Mouse (Mus musculus) forebrain, embryonic 14.5 days (tissue): ENCODE measurements around the gene Angpt4. TPM values are rescaled to one million over a fixed set of nuclear protein-coding genes. Genes with fewer than 3 reads are reported as not detected.

Experiments used
- ATAC-seq: fragments of 200-750 bp; cut with Nextera tagmentation; 2 replicates; pipeline ENCODE4 v1.8.0; 2017; ENCODE audit warnings: mild to moderate bottlenecking, moderate library complexity
- DNase-seq: peaks from one replicate; pipeline ENCODE4 v3.0.0-alpha.2; 2015; ENCODE audit warnings: low spot score
- H3K27ac ChIP-seq: fragments of 300-500 bp; sonication (generic); 2 replicates; pipeline ENCODE4 v1.5.1; 2014; ENCODE audit warnings: low read depth, mild to moderate bottlenecking, control low read depth, low read length, moderate library complexity
- H3K27me3 ChIP-seq: fragments of 300-500 bp; sonication (generic); replicated peaks from 2 replicates; pipeline ENCODE4 v1.6.1; 2014; ENCODE audit warnings: low read length, control low read depth, mixed read lengths; ENCODE audit not compliant: control insufficient read depth, insufficient read depth
- H3K36me3 ChIP-seq: fragments of 300-500 bp; sonication (generic); 2 replicates; pipeline ENCODE4 v1.6.1; 2014; ENCODE audit warnings: low read length, control low read depth; ENCODE audit not compliant: control insufficient read depth, insufficient read depth
- H3K4me1 ChIP-seq: fragments of 300-500 bp; sonication (generic); 2 replicates; pipeline ENCODE4 v1.6.1; 2014; ENCODE audit warnings: antibody characterized with exemption, low read length, control low read depth; ENCODE audit not compliant: control insufficient read depth, insufficient read depth
- H3K4me2 ChIP-seq: fragments of 300-500 bp; sonication (generic); 2 replicates; pipeline ENCODE4 v1.6.1; 2014; ENCODE audit warnings: mild to moderate bottlenecking, control low read depth, low read length
- H3K4me3 ChIP-seq: fragments of 300-500 bp; sonication (generic); 2 replicates; pipeline ENCODE4 v1.5.1; 2014; ENCODE audit warnings: low read depth, low read length, control low read depth
- H3K9ac ChIP-seq: fragments of 300-500 bp; sonication (generic); 2 replicates; pipeline ENCODE4 v1.6.1; 2014; ENCODE audit warnings: mild to moderate bottlenecking, low read length, control low read depth, moderate library complexity
- H3K9me3 ChIP-seq: fragments of 300-500 bp; sonication (generic); replicated peaks from 2 replicates; pipeline ENCODE4 v1.6.1; 2016; ENCODE audit warnings: low read length, control low read depth, mixed read lengths; ENCODE audit not compliant: control insufficient read depth
- WGBS: fragments of 180-500 bp; shearing (Covaris S2); extraction: QIAGEN DNeasy Blood & Tissue Kit; methylation state at CpG from one replicate; pipeline ENCODE4 v1.1.7; 2014; 5-methylcytosine and 5-hydroxymethylcytosine counted together
- polyA plus RNA-seq: library from polyadenylated mRNA; unstranded; fragments of >200 nt; fragmentation: Nextera tagmentation; extraction: Ambion mirVana; gene quantifications from 2 replicates; pipeline ENCODE4 v1.2.1, GENCODE M21; 2014

The Angpt4 gene
- polyA plus RNA-seq, 1 experiment from 2014 or later: not detected

- Histone ChIP-seq H3K27ac (peak overlapping the region; percentile 92), H3K4me3 (peak overlapping the region; percentile 45)
- WGBS: 43% methylated on average over 53 of the region's 53 CpGs
These were observed 59.5 kb downstream of the Angpt4 start for GRCm38 (mm10) chr2:151970191-151971172.

GRCm38 (mm10) chr2:151971748-151972147, 60.7 kb downstream of the Angpt4 start:
- DNase-seq: no peak
- Histone ChIP-seq H3K9ac (no peak overlapping the region), H3K4me2 (no peak overlapping the region), H3K27me3 (no peaks in the 10 kb centered on the region), H3K36me3 (peaks cover 17% of the 10 kb centered on the region; the same call in 1 of the 2 replicates), H3K9me3 (no peaks in the 10 kb centered on the region), H3K27ac (no peak overlapping the region), H3K4me3 (no peak overlapping the region), H3K4me1 (peaks cover 61% of the 10 kb centered on the region)
- WGBS: 88% methylated on average over 5 of the region's 5 CpGs
- ATAC-seq: no peak

More at GRCm38 (mm10) chr2:151970191-151971172, 59.5 kb downstream of the Angpt4 start:
- ATAC-seq: peak; percentile 93
- DNase-seq: peak; percentile 98
- Histone ChIP-seq H3K4me1 (peaks cover 63% of the 10 kb centered on the region), H3K9ac (peak overlapping the region; percentile 85), H3K4me2 (peak overlapping the region; percentile 66), H3K36me3 (peaks cover 17% of the 10 kb centered on the region; the same call in 1 of the 2 replicates), H3K9me3 (no peaks in the 10 kb centered on the region), H3K27me3 (no peaks in the 10 kb centered on the region)

GRCm38 (mm10) chr2:151972880-151973594, 62.0 kb downstream of the Angpt4 start:
- H3K9ac ChIP-seq: peak overlapping the region; percentile 58
- peak overlapping the region; percentile 25 for H3K4me3 ChIP-seq
- 12% methylated on average over 23 of the region's 23 CpGs for WGBS
- DNase-seq (peak; percentile 73), ATAC-seq (peak; percentile 43; the same call in 1 of the 2 replicates)
- H3K4me1 ChIP-seq: peaks cover 55% of the 10 kb centered on the region
- peaks cover 17% of the 10 kb centered on the region; the same call in 1 of the 2 replicates for H3K36me3 ChIP-seq
- peak overlapping the region; percentile 49 for H3K4me2 ChIP-seq
- H3K27me3 ChIP-seq: no peaks in the 10 kb centered on the region
- peak overlapping the region; percentile 78 for H3K27ac ChIP-seq
- H3K9me3 ChIP-seq: no peaks in the 10 kb centered on the region

- DNase-seq (no peak), ATAC-seq (no peak)
- H3K4me1 ChIP-seq: peaks cover 52% of the 10 kb centered on the region
- H3K36me3 ChIP-seq: peaks cover 13% of the 10 kb centered on the region; the same call in 1 of the 2 replicates
- H3K4me2 ChIP-seq: peak overlapping the region; percentile 49
- H3K27ac ChIP-seq: peak overlapping the region; percentile 78
- H3K9me3 ChIP-seq: no peaks in the 10 kb centered on the region
- H3K9ac ChIP-seq: peak overlapping the region; percentile 58
- 5% methylated on average over 36 of the region's 36 CpGs for WGBS
- H3K27me3 ChIP-seq: no peaks in the 10 kb centered on the region
- peak overlapping the region; percentile 25 for H3K4me3 ChIP-seq
These were observed 62.9 kb downstream of the Angpt4 start for GRCm38 (mm10) chr2:151973595-151974562.

GRCm38 (mm10) chr2:151975295-151975694, 64.3 kb downstream of the Angpt4 start:
- Histone ChIP-seq H3K9ac (no peak overlapping the region), H3K4me2 (no peak overlapping the region), H3K4me1 (peaks cover 46% of the 10 kb centered on the region), H3K9me3 (no peaks in the 10 kb centered on the region), H3K36me3 (0 out of 2 replicates have a peak, but pooled peaks cover under 1% of the 10 kb centered on the region), H3K4me3 (no peak overlapping the region), H3K27ac (no peak overlapping the region), H3K27me3 (no peaks in the 10 kb centered on the region)
- DNase-seq (no peak), ATAC-seq (no peak)
- 89% methylated on average over 5 of the region's 5 CpGs for WGBS

- Histone ChIP-seq H3K4me3 (no peak overlapping the region), H3K9ac (no peak overlapping the region), H3K27ac (no peak overlapping the region), H3K4me1 (peaks cover 46% of the 10 kb centered on the region), H3K9me3 (no peaks in the 10 kb centered on the region), H3K4me2 (no peak overlapping the region), H3K36me3 (no peaks in the 10 kb centered on the region), H3K27me3 (no peaks in the 10 kb centered on the region)
- WGBS: 79% methylated on average over 3 of the region's 3 CpGs
- ATAC-seq (no peak), DNase-seq (no peak)
These were observed 65.1 kb downstream of the Angpt4 start for GRCm38 (mm10) chr2:151976067-151976466.

GRCm38 (mm10) chr2:151977689-151978440, 66.9 kb downstream of the Angpt4 start:
- no peak overlapping the region for H3K27ac ChIP-seq
- peaks cover 36% of the 10 kb centered on the region for H3K4me1 ChIP-seq
- no peak for ATAC-seq
- no peaks in the 10 kb centered on the region for H3K9me3 ChIP-seq
- no peak for DNase-seq
- H3K27me3 ChIP-seq: no peaks in the 10 kb centered on the region
- 0 out of 2 replicates have a peak overlapping the region, but pooled peaks have one; percentile 29 for H3K9ac ChIP-seq
- peak overlapping the region; percentile 79 for H3K4me2 ChIP-seq
- 76% methylated on average over 4 of the region's 4 CpGs for WGBS
- no peaks in the 10 kb centered on the region for H3K36me3 ChIP-seq
- H3K4me3 ChIP-seq: no peak overlapping the region
